24 mouse cellular contexts compared by ENCODE assay signal in genomic region chr6:33507134-33507533, GRCm38 (mm10).
DNase-seq lines count a peak whose midpoint lies in the region; ATAC-seq lines count a peak whose summit lies in the region.
"Had no signal": no experiment of that assay in that cellular context is flagged by ENCODE, and none has a peak within 500 bp of the region (broad histone marks: within the 10 kb centered on the region; RNA-seq: fewer than 3 reads in every experiment).

No protein-coding gene starts in this region.

- H3K27me3 ChIP-seq in forebrain, embryonic 16.5 days (replicated peaks; ENCODE audit: control insufficient read depth, insufficient read depth, low read length), result no peaks in the 10 kb centered on the region
- H3K27me3 ChIP-seq in midbrain, embryonic 16.5 days (ENCODE audit: control insufficient read depth, insufficient read depth, low read depth, low read length), result no peaks in the 10 kb centered on the region
- H3K27me3 ChIP-seq: embryonic facial prominence, embryonic 13.5 days; heart, embryonic 15.5 days; kidney, embryonic 15.5 days; midbrain, embryonic 12.5 days had no signal

- H3K27ac ChIP-seq in forebrain, embryonic 16.5 days (ENCODE audit: low read length), result no peak overlapping the region; the same call in 1 of the 2 replicates
- H3K27ac ChIP-seq in midbrain, embryonic 16.5 days (ENCODE audit: low read length), result no peak overlapping the region
- H3K27ac ChIP-seq: embryonic facial prominence, embryonic 13.5 days; heart, adult 2 months; heart, embryonic 15.5 days; kidney, embryonic 15.5 days; midbrain, embryonic 12.5 days had no signal

- no peak overlapping the region for H3K4me3 ChIP-seq in forebrain, embryonic 16.5 days (replicated peaks; ENCODE audit: low read length)
- H3K4me3 ChIP-seq in midbrain, embryonic 16.5 days (ENCODE audit: low read depth, low read length), result no peak overlapping the region
- H3K4me3 ChIP-seq: embryonic facial prominence, embryonic 13.5 days; heart, adult 2 months; heart, embryonic 15.5 days; kidney, embryonic 15.5 days; midbrain, embryonic 12.5 days; myocyte had no signal

- ATAC-seq in cerebellum, adult (ENCODE audit: insufficient number of reproducible peaks, low FRiP score, low TSS enrichment), result peak; percentile 94
- ATAC-seq in forebrain, embryonic 16.5 days, result peak; percentile 66
- no peak for ATAC-seq in midbrain, embryonic 16.5 days
- ATAC-seq: activated CD4-positive, CD25-positive, alpha-beta regulatory T cell, adult 4 months; CD4-positive, CD25-positive, alpha-beta regulatory T cell, adult 4 months; hindbrain, embryonic 16.5 days; intestine, postnatal 0 days; lung, postnatal 0 days had no signal

- H3K9ac ChIP-seq in forebrain, embryonic 16.5 days (replicated peaks; ENCODE audit: low read depth, low read length), result no peak overlapping the region
- H3K9ac ChIP-seq in midbrain, embryonic 16.5 days (ENCODE audit: low read depth, low read length), result no peak overlapping the region
- H3K9ac ChIP-seq: embryonic facial prominence, embryonic 13.5 days; heart, embryonic 15.5 days; kidney, embryonic 15.5 days; midbrain, embryonic 12.5 days had no signal

- intact Hi-C loops in left cerebral cortex, postnatal 25 days (cut with DNase I), result no loop called here
- intact Hi-C loops in left cerebral cortex, postnatal 4 days (cut with DNase I), result no loop called here

- no peak for DNase-seq in cerebellum, postnatal 4 days (ENCODE audit: low spot score in 2 of 2)
- DNase-seq in left cerebral cortex, postnatal 25 days (ENCODE audit: low spot score in 2 of 2), result peak; percentile 43 to 64
- no peak for DNase-seq in left cerebral cortex, postnatal 4 days
- peak; percentile 82 for DNase-seq in cerebellum, adult 8-10 months
- no peak for DNase-seq in heart, adult 8-10 months (ENCODE audit: low spot score)
- DNase-seq: adrenal gland, postnatal 14 days; gastrocnemius, postnatal 25 days; heart, adult 2 months; heart, postnatal 4 days; liver; thymus, postnatal 36 days had no signal

- no peak overlapping the region for H3K4me2 ChIP-seq in forebrain, embryonic 16.5 days (ENCODE audit: low read length)
- H3K4me2 ChIP-seq in midbrain, embryonic 16.5 days (ENCODE audit: low read length), result no peak overlapping the region
- H3K4me2 ChIP-seq: embryonic facial prominence, embryonic 13.5 days; heart, embryonic 15.5 days; kidney, embryonic 15.5 days; midbrain, embryonic 12.5 days had no signal

- no peaks in the 10 kb centered on the region for H3K9me3 ChIP-seq in forebrain, embryonic 16.5 days (ENCODE audit: control insufficient read depth, low read length)
- H3K9me3 ChIP-seq in midbrain, embryonic 16.5 days (replicated peaks; ENCODE audit: control insufficient read depth, low read length, poor library complexity, severe bottlenecking), result no peaks in the 10 kb centered on the region
- H3K9me3 ChIP-seq: embryonic facial prominence, embryonic 13.5 days; heart, embryonic 15.5 days; kidney, embryonic 15.5 days; midbrain, embryonic 12.5 days had no signal

- no peaks in the 10 kb centered on the region for H3K4me1 ChIP-seq in forebrain, embryonic 16.5 days (replicated peaks; ENCODE audit: control insufficient read depth, insufficient read depth, low read length)
- H3K4me1 ChIP-seq in midbrain, embryonic 16.5 days (ENCODE audit: control insufficient read depth, insufficient read depth, low read length), result peaks cover 6% of the 10 kb centered on the region; the same call in 1 of the 2 replicates
- H3K4me1 ChIP-seq: embryonic facial prominence, embryonic 13.5 days; heart, embryonic 15.5 days; kidney, embryonic 15.5 days; midbrain, embryonic 12.5 days had no signal

- H3K36me3 ChIP-seq in forebrain, embryonic 16.5 days (ENCODE audit: control insufficient read depth, insufficient read depth), result no peaks in the 10 kb centered on the region; the same call in 1 of the 2 replicates
- no peaks in the 10 kb centered on the region for H3K36me3 ChIP-seq in midbrain, embryonic 16.5 days (ENCODE audit: control insufficient read depth, insufficient read depth, low read length)
- H3K36me3 ChIP-seq: embryonic facial prominence, embryonic 13.5 days; heart, embryonic 15.5 days; kidney, embryonic 15.5 days; midbrain, embryonic 12.5 days had no signal

Comparison
In these comparisons a context has a peak if more than half of its experiments do, and no peak if none do; other contexts are left out.
1. DNase-seq: peak in left cerebral cortex, postnatal 25 days (2 of 2) and cerebellum, adult 8-10 months (single experiment); none in cerebellum, postnatal 4 days (0 of 2), left cerebral cortex, postnatal 4 days (single experiment) and heart, adult 8-10 months (single experiment).